Mouse (Mus musculus): Measurements from ENCODE around the gene E030018B13Rik. TPM values are rescaled to one million over a fixed set of nuclear protein-coding genes. Genes with fewer than 3 reads are reported as not detected.
A peak's percentile ranks its signal among the peaks of the same experiment; 100 is the strongest.

E030018B13Rik gene
- total and polyA plus RNA-seq, 3 experiments, result not detected

DNA sequence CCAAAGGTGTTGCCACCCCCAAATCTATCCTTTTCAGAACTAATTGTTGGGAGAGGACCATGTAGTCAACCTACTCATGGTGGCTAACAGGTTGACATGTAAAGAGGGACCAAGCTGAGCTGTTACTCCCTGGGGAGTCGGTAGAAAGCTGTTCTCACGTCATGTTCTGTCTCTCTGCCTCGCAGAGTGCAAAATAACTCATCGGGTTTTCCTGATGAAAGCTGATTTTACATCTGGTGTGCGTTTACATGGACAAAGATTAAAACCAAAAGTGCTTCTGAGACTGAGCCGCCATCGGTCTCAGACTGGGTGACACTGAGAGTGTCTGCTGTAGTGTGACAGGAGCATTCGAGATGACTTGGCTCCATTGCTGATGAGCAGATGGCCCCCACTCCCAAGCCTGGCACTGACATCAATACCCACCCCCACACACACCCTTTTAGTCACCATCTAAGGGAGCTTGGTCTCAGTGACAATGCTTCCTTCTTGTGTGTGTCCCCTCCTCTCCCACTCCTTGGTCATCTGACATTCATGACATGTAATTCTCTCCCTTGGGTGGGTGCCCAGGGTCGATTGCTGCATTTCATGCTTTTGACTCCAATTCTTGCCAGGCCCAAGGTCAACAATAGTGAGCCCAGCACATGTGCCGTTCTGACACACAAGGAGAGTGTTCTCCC lies 34.4 kb downstream of the E030018B13Rik start:
- Histone ChIP-seq H3K27me3 (ENCODE audit: insufficient read depth, low read length) (peaks cover 14% of the 10 kb centered on the region; the same call in 1 of the 2 replicates), H3K4me1 (ENCODE audit: insufficient read depth, low read depth, low read length) (peaks cover 42% of the 10 kb centered on the region), H3K36me3 (replicated peaks) (no peaks in the 10 kb centered on the region), H3K9me3 (replicated peaks) (no peaks in the 10 kb centered on the region), H3K4me3 (ENCODE audit: low read depth, low read length) (no peak overlapping the region)
- TF ChIP-seq TAL1 (conservative IDR thresholded peaks at IDR 0.05; ENCODE audit: low read depth, low read length) (no peak), CTCF (IDR thresholded peaks at IDR 0.05; ENCODE audit: low read depth, low read length) (no peak)
- ATAC-seq (ENCODE audit: extremely low read depth, insufficient number of reproducible peaks, low FRiP score, poor library complexity, severe bottlenecking) (no peak), DNase-seq (ENCODE audit: low spot score) (no peak)

DNA sequence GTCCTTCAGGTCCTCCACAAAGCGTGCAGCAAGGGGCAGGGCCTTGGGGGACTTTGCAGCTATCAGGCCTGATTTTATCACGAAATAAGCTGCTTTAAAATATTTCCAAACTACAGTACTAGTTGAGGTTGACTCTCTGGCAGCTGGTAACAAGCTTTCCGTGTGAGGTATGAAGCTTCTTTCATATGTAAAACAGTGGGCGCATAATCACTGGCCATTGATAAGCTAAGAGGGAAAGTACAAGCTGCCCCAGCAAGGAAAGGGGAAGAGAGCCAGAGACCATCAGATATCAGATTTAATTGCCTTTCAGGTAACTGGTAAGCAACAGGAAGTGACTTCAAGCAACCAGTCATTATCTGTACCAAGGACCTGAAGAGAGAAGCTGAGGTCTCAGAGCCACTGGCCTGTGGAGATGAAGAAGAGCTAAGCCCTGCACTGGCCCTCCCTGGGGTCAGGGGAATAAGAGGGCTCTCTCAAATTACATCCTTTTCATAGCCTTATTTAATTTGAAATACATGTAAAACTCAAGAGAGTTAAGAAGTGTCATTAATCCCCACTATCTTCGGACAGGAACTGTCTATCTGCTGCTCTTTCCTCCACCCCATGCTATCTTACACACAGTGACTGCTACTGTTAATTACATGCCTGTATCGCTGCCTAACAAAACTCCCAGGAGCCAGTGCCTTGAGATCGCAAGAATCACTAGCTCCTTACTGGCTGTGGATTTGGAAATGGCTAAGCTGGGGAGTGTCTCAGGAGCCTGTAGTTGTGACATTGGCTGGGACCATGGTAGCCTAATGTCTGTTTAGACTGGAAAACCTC lies 35.6 kb downstream of the E030018B13Rik start:
- no peak for DNase-seq (ENCODE audit: low spot score)
- no peak overlapping the region for H3K4me3 ChIP-seq (ENCODE audit: low read depth, low read length)
- no peak for ATAC-seq (ENCODE audit: extremely low read depth, insufficient number of reproducible peaks, low FRiP score, poor library complexity, severe bottlenecking)

DNA sequence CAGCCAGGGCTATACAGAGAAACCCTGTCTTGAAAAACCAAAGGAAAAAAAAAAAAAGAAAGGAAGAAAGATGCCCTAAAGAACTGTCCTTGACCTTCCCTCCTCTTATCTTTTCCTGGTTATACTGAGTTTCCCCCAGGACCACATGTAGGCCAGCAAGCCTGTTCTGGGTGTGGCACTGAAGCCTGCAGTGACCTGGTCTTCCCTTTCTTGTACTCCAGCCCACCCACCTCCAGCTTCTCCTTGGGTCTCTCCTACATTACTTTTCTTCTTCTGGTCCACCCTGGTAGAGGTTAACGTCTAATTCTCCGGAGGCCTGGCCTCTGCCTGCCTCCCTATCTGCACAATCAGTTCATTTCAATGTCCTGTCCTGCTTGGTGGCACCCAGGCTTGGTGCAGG lies 38.8 kb downstream of the E030018B13Rik start:
- Histone ChIP-seq H3K27me3 (ENCODE audit: insufficient read depth, low read length) (peaks cover 30% of the 10 kb centered on the region), H3K4me1 (ENCODE audit: insufficient read depth, low read depth, low read length) (peaks cover 53% of the 10 kb centered on the region), H3K4me3 (ENCODE audit: low read depth, low read length) (no peak overlapping the region), H3K9me3 (replicated peaks) (peaks cover 1% of the 10 kb centered on the region; the same call in 1 of the 2 replicates), H3K36me3 (replicated peaks) (no peaks in the 10 kb centered on the region)
- ATAC-seq (ENCODE audit: extremely low read depth, insufficient number of reproducible peaks, low FRiP score, poor library complexity, severe bottlenecking), result no peak
- no peak for DNase-seq (ENCODE audit: low spot score)
- no peak for TF ChIP-seq CTCF (IDR thresholded peaks at IDR 0.05; ENCODE audit: low read depth, low read length)
- no peak for TF ChIP-seq POLR2AphosphoS5 (IDR thresholded peaks at IDR 0.05; ENCODE audit: insufficient replicate concordance, low read depth, low read length)
- no peak for TF ChIP-seq TAL1 (conservative IDR thresholded peaks at IDR 0.05; ENCODE audit: low read depth, low read length)
- no peak for TF ChIP-seq GATA1 (IDR thresholded peaks at IDR 0.05; ENCODE audit: borderline replicate concordance, low read length)
- TF ChIP-seq GATA2 (IDR thresholded peaks at IDR 0.05; ENCODE audit: borderline replicate concordance, low read depth, low read length), result no peak

More for the DNA sequence above, 35.6 kb downstream of the E030018B13Rik start:
- peaks cover 16% of the 10 kb centered on the region; the same call in 1 of the 2 replicates for H3K27me3 ChIP-seq (ENCODE audit: insufficient read depth, low read length)
- peaks cover 52% of the 10 kb centered on the region for H3K4me1 ChIP-seq (ENCODE audit: insufficient read depth, low read depth, low read length)
- TF ChIP-seq POLR2AphosphoS5 (IDR thresholded peaks at IDR 0.05; ENCODE audit: insufficient replicate concordance, low read depth, low read length) (no peak), GATA1 (IDR thresholded peaks at IDR 0.05; ENCODE audit: borderline replicate concordance, low read length) (no peak), TAL1 (conservative IDR thresholded peaks at IDR 0.05; ENCODE audit: low read depth, low read length) (no peak), CTCF (IDR thresholded peaks at IDR 0.05; ENCODE audit: low read depth, low read length) (no peak), GATA2 (IDR thresholded peaks at IDR 0.05; ENCODE audit: borderline replicate concordance, low read depth, low read length) (no peak)
- H3K9me3 ChIP-seq (replicated peaks), result no peaks in the 10 kb centered on the region
- no peaks in the 10 kb centered on the region for H3K36me3 ChIP-seq (replicated peaks)

DNA sequence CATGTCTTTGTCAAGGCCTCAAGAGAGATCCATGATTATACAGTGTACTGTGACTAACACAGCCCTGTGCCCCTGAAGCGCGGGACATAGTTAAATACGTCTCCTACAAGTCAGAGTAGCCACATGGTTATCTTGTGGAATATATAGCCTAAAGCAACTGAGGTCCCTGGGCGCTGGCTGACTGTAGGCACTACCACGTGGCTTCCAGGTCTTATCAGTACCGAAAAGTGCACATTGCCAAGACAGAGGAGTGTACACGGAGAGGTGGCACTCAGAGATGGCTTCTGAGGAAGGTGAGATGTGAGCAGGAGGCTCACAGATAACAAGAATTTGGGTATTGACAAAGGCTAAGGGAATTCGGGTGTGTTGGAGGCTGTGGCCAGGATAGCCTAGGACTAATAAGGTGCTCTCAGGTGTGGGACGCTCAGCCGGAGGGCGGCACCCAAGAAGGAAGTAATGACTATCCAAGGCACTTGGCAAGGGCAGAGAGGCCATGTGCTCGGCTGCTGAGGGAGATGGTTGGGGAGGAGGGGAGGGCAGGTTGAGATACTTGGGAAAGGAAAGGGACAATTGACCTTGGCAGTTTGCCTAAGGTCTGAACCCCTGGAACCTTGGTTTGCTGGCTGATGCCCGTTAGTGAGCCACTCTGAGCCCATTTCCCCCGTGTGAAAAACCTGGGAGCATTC lies 39.6 kb downstream of the E030018B13Rik start:
- H3K27me3 ChIP-seq (ENCODE audit: insufficient read depth, low read length), result peaks cover 27% of the 10 kb centered on the region
- H3K4me3 ChIP-seq (ENCODE audit: low read depth, low read length), result peak overlapping the region; percentile 25; the same call in 1 of the 2 replicates
- peaks cover 50% of the 10 kb centered on the region for H3K4me1 ChIP-seq (ENCODE audit: insufficient read depth, low read depth, low read length)
- peaks cover 4% of the 10 kb centered on the region; the same call in 1 of the 2 replicates for H3K9me3 ChIP-seq (replicated peaks)
- no peak for TF ChIP-seq GATA2 (IDR thresholded peaks at IDR 0.05; ENCODE audit: borderline replicate concordance, low read depth, low read length)
- TF ChIP-seq POLR2AphosphoS5 (IDR thresholded peaks at IDR 0.05; ENCODE audit: insufficient replicate concordance, low read depth, low read length), result no peak
- TF ChIP-seq TAL1 (conservative IDR thresholded peaks at IDR 0.05; ENCODE audit: low read depth, low read length), result peak; percentile 75
- no peak for TF ChIP-seq CTCF (IDR thresholded peaks at IDR 0.05; ENCODE audit: low read depth, low read length)
- no peak for TF ChIP-seq GATA1 (IDR thresholded peaks at IDR 0.05; ENCODE audit: borderline replicate concordance, low read length)
- DNase-seq (ENCODE audit: low spot score), result peak; percentile 49
- no peaks in the 10 kb centered on the region for H3K36me3 ChIP-seq (replicated peaks)
- peak; percentile 89 for ATAC-seq (ENCODE audit: extremely low read depth, insufficient number of reproducible peaks, low FRiP score, poor library complexity, severe bottlenecking)

DNA sequence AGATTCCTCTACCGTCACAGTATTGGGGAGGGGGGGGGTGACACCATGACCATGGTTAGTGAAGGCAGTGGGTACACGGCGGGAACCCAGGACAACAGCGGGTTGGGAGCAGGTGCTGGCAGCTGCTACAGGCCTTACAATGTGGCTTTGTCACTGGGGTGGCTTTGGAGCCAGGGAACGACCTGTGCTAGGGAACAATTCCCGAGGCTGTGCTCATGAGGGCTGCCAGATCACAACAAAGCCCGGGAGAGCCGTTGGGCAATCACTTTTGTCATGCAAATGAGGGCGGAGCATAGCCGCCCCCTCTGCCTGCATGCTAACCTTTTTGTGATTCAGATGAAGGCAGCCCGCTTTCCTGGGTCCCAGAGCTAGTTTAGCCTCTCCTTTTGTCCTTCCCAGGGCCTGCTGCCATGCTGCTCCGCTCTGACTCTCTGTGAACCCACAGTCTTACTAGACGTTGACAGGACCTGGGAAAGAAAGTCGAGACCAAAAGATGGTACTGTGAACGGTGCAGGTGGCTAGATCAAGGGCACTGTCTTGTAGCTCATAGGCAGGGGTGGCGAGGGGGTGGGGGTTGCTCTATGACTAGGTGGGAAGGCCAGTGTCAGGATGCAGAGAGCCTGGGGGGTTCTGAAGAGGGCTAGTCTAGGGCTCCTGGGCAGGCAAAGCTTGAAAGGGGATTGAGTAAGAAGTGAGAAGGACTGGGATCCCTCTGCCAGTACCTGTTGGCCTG lies 40.5 kb downstream of the E030018B13Rik start:
- Histone ChIP-seq H3K9me3 (replicated peaks) (peaks cover 4% of the 10 kb centered on the region; the same call in 1 of the 2 replicates), H3K4me3 (ENCODE audit: low read depth, low read length) (peak overlapping the region; percentile 17; the same call in 1 of the 2 replicates), H3K4me1 (ENCODE audit: insufficient read depth, low read depth, low read length) (peaks cover 46% of the 10 kb centered on the region), H3K36me3 (replicated peaks) (no peaks in the 10 kb centered on the region), H3K27me3 (ENCODE audit: insufficient read depth, low read length) (peaks cover 26% of the 10 kb centered on the region)
- DNase-seq (ENCODE audit: low spot score), result no peak
- TF ChIP-seq GATA2 (IDR thresholded peaks at IDR 0.05; ENCODE audit: borderline replicate concordance, low read depth, low read length) (no peak), POLR2AphosphoS5 (IDR thresholded peaks at IDR 0.05; ENCODE audit: insufficient replicate concordance, low read depth, low read length) (no peak), CTCF (IDR thresholded peaks at IDR 0.05; ENCODE audit: low read depth, low read length) (no peak), TAL1 (conservative IDR thresholded peaks at IDR 0.05; ENCODE audit: low read depth, low read length) (no peak), GATA1 (IDR thresholded peaks at IDR 0.05; ENCODE audit: borderline replicate concordance, low read length) (no peak)
- no peak for ATAC-seq (ENCODE audit: extremely low read depth, insufficient number of reproducible peaks, low FRiP score, poor library complexity, severe bottlenecking)
